Mouse (Mus musculus): ENCODE results near the gene 1700056E22Rik. TPM values are rescaled to one million over a fixed set of nuclear protein-coding genes. Genes with fewer than 3 reads are reported as not detected.

1700056E22Rik gene
- polyA plus RNA-seq, 1 experiment from 2014 or later: 0.70 TPM

DNA sequence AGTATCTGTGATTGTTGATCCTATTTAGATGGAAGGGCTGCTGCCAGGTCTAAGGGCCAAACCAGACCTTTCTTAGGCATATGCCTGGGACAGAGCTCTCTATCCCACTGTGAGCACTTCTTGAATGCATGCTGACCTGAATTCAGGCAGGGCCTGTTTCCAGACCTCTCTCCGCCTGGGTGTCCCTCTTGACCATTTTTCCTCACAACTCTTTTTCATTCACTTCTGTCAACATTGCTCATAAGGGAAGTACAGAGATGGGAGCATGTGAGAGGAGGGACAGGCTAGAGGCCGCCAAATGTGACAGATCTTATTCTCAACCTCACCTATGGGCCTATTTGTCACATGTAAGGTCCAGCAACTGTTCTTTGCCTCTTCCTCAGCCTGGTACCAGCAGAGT, 20.1 kb upstream of the 1700056E22Rik start:
- Histone ChIP-seq H3K4me1 (ENCODE audit: control insufficient read depth, insufficient read depth, low read length) (no peaks in the 10 kb centered on the region), H3K4me2 (ENCODE audit: low read length) (no peak overlapping the region), H3K9me3 (replicated peaks; ENCODE audit: control insufficient read depth, low read length, poor library complexity, severe bottlenecking) (no peaks in the 10 kb centered on the region), H3K36me3 (ENCODE audit: control insufficient read depth, insufficient read depth, low read length) (no peaks in the 10 kb centered on the region), H3K27me3 (ENCODE audit: control insufficient read depth, insufficient read depth, low read depth, low read length) (no peaks in the 10 kb centered on the region), H3K9ac (ENCODE audit: low read depth, low read length) (no peak overlapping the region), H3K27ac (ENCODE audit: low read length) (no peak overlapping the region), H3K4me3 (ENCODE audit: low read depth, low read length) (no peak overlapping the region)
- 95% methylated on average over 2 of the region's 2 CpGs for WGBS
- no peak for ATAC-seq

DNA sequence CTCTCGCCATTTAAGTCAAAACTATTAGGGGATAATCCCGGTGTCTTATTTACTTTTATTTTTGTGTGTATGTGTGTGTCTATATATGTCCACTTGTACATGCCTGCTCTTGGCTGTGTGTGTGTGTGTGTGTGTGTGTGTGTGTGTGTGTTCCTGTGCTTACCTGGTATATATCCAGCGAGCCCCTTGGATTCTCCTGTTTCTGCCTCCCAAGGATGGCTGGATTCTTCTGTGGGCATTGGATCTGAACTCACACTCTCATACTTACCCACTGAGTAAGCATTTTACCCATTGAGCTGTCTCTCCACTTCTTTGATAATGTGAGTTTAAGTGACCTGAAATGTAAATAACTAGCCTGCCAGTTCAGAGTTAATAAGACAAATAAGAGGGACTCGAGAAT, 19.6 kb upstream of the 1700056E22Rik start:
- 89% methylated on average over 4 of the region's 4 CpGs for WGBS
- Histone ChIP-seq H3K4me3 (ENCODE audit: low read depth, low read length) (no peak overlapping the region), H3K9me3 (replicated peaks; ENCODE audit: control insufficient read depth, low read length, poor library complexity, severe bottlenecking) (no peaks in the 10 kb centered on the region), H3K9ac (ENCODE audit: low read depth, low read length) (no peak overlapping the region), H3K4me1 (ENCODE audit: control insufficient read depth, insufficient read depth, low read length) (no peaks in the 10 kb centered on the region), H3K36me3 (ENCODE audit: control insufficient read depth, insufficient read depth, low read length) (no peaks in the 10 kb centered on the region), H3K4me2 (ENCODE audit: low read length) (no peak overlapping the region), H3K27ac (ENCODE audit: low read length) (no peak overlapping the region), H3K27me3 (ENCODE audit: control insufficient read depth, insufficient read depth, low read depth, low read length) (no peaks in the 10 kb centered on the region)
- no peak for ATAC-seq

DNA sequence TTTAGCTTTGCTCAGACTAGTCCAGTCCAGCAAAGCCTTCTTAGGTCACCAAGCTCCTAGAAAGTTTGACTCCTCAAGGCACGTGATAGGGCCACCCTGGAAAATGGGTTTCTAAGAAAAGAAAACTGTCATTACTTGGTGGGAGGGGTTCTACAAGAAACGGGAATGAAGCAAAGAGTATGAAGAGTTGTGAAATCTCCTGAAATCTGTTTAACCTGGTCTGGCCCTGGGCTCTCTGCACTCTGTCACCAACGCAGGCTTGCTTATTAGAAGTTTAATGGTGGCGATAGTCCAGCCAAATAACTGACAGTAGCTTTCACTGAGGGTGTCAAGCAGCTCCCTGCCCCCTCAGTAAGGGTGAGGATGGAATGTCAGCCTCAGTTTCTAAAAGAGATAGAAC, 19.0 kb upstream of the 1700056E22Rik start:
- Histone ChIP-seq H3K27ac (ENCODE audit: low read length) (no peak overlapping the region), H3K9me3 (replicated peaks; ENCODE audit: control insufficient read depth, low read length, poor library complexity, severe bottlenecking) (no peaks in the 10 kb centered on the region), H3K36me3 (ENCODE audit: control insufficient read depth, insufficient read depth, low read length) (no peaks in the 10 kb centered on the region), H3K4me2 (ENCODE audit: low read length) (no peak overlapping the region), H3K4me1 (ENCODE audit: control insufficient read depth, insufficient read depth, low read length) (no peaks in the 10 kb centered on the region), H3K9ac (ENCODE audit: low read depth, low read length) (no peak overlapping the region), H3K27me3 (ENCODE audit: control insufficient read depth, insufficient read depth, low read depth, low read length) (no peaks in the 10 kb centered on the region), H3K4me3 (ENCODE audit: low read depth, low read length) (no peak overlapping the region)
- ATAC-seq: no peak
- 84% methylated on average over 4 of the region's 4 CpGs for WGBS

DNA sequence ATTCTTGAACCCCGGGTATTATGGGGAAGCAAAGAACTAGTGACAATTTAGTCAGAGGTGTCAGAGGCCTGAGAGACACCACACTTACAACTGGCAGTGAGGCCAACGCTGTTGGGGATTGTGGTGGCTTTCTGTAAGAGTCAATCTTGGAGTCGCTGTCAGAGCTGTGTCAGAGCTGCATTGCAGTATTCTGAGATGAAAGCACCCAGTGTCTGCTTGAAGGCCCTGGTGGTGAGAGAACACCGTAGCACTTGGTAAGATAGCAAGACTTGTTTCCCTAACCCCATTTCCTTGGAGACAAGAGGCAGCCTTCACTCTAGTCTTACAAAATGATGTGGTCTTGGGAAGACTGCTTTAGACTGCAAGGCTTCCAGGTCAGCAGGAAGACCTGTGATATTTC, 18.2 kb upstream of the 1700056E22Rik start:
- no peak for ATAC-seq
- no peak overlapping the region for H3K4me3 ChIP-seq (ENCODE audit: low read depth, low read length)
- 84% methylated on average over 4 of the region's 4 CpGs for WGBS
- H3K27ac ChIP-seq (ENCODE audit: low read length): no peak overlapping the region
- H3K4me1 ChIP-seq (ENCODE audit: control insufficient read depth, insufficient read depth, low read length): no peaks in the 10 kb centered on the region
- H3K9ac ChIP-seq (ENCODE audit: low read depth, low read length): no peak overlapping the region
- H3K27me3 ChIP-seq (ENCODE audit: control insufficient read depth, insufficient read depth, low read depth, low read length): no peaks in the 10 kb centered on the region
- H3K9me3 ChIP-seq (replicated peaks; ENCODE audit: control insufficient read depth, low read length, poor library complexity, severe bottlenecking): no peaks in the 10 kb centered on the region
- H3K4me2 ChIP-seq (ENCODE audit: low read length): no peak overlapping the region
- H3K36me3 ChIP-seq (ENCODE audit: control insufficient read depth, insufficient read depth, low read length): no peaks in the 10 kb centered on the region

GRCm38 (mm10) chr1:184051824-184052223, 17.7 kb upstream of the 1700056E22Rik start:
- no peaks in the 10 kb centered on the region for H3K27me3 ChIP-seq (ENCODE audit: control insufficient read depth, insufficient read depth, low read depth, low read length)
- no peaks in the 10 kb centered on the region for H3K9me3 ChIP-seq (replicated peaks; ENCODE audit: control insufficient read depth, low read length, poor library complexity, severe bottlenecking)
- H3K36me3 ChIP-seq (ENCODE audit: control insufficient read depth, insufficient read depth, low read length): no peaks in the 10 kb centered on the region
- no peak overlapping the region for H3K27ac ChIP-seq (ENCODE audit: low read length)
- H3K4me2 ChIP-seq (ENCODE audit: low read length): no peak overlapping the region
- WGBS: 51% methylated on average over 6 of the region's 6 CpGs
- no peaks in the 10 kb centered on the region for H3K4me1 ChIP-seq (ENCODE audit: control insufficient read depth, insufficient read depth, low read length)
- H3K9ac ChIP-seq (ENCODE audit: low read depth, low read length): no peak overlapping the region
- no peak for ATAC-seq
- no peak overlapping the region for H3K4me3 ChIP-seq (ENCODE audit: low read depth, low read length)

DNA sequence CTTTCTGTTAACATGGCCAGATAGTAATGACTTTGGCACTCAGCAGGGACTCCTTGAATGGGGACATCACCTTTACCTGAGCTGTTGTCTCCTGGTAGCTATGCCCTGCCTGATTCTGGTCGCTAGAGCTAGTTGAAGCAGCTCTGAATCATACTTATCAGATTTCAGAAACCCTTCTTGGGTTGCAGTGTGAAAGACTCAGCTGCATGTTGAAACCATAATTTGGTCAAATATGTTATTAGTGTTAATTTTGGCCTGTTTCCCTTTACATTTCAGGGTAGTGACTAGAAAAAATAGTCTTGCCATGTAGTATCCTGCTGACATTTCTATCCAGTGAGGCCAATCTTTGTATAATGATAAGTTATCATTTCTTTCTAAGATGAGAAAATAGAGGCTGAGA, 17.2 kb upstream of the 1700056E22Rik start:
- no peaks in the 10 kb centered on the region for H3K27me3 ChIP-seq (ENCODE audit: control insufficient read depth, insufficient read depth, low read depth, low read length)
- H3K9me3 ChIP-seq (replicated peaks; ENCODE audit: control insufficient read depth, low read length, poor library complexity, severe bottlenecking): no peaks in the 10 kb centered on the region
- 88% methylated on average over 1 of the region's 1 CpGs for WGBS
- no peaks in the 10 kb centered on the region for H3K4me1 ChIP-seq (ENCODE audit: control insufficient read depth, insufficient read depth, low read length)
- ATAC-seq: no peak
- no peak overlapping the region for H3K4me3 ChIP-seq (ENCODE audit: low read depth, low read length)
- no peaks in the 10 kb centered on the region for H3K36me3 ChIP-seq (ENCODE audit: control insufficient read depth, insufficient read depth, low read length)
- H3K4me2 ChIP-seq (ENCODE audit: low read length): no peak overlapping the region
- H3K27ac ChIP-seq (ENCODE audit: low read length): no peak overlapping the region
- no peak overlapping the region for H3K9ac ChIP-seq (ENCODE audit: low read depth, low read length)

DNA sequence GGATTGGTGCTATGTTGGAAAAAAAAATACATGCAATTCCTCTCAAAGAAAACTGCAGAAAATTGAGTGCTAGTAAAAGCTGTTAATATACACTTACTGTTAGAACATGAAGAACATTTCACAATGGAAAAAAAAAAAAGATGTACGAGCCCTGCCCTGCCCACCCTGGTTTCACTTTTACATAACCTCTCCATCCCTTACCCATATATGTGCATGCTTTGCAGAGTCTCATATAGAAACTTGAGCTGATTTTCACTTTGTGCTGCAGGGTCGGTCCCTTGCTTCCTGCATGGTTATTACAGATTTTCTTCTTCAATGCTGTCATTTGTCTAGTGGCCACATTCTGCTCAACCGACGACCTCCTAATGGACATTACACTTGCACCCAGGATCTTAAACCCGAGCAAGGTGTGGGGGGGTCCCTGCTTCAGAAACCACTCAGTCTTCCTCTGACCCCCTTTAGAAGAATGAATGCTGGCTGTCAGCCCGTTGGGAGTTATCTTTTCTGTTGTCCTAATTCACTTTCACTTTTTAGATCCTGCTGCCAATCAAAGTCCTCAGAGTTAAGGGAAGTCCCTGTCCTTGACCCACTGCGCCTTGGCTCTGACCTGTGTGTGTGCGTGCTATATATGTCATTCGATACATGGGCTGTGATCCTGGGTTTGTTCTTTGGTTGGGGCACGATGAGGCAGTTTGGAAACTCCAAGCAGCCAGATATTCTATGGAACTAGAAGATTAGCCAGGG, 14.7 kb upstream of the 1700056E22Rik start:
- Histone ChIP-seq H3K9ac (ENCODE audit: low read depth, low read length) (no peak overlapping the region), H3K9me3 (replicated peaks; ENCODE audit: control insufficient read depth, low read length, poor library complexity, severe bottlenecking) (no peaks in the 10 kb centered on the region), H3K36me3 (ENCODE audit: control insufficient read depth, insufficient read depth, low read length) (no peaks in the 10 kb centered on the region), H3K4me3 (ENCODE audit: low read depth, low read length) (no peak overlapping the region), H3K27me3 (ENCODE audit: control insufficient read depth, insufficient read depth, low read depth, low read length) (no peaks in the 10 kb centered on the region), H3K4me1 (ENCODE audit: control insufficient read depth, insufficient read depth, low read length) (no peaks in the 10 kb centered on the region), H3K4me2 (ENCODE audit: low read length) (no peak overlapping the region), H3K27ac (ENCODE audit: low read length) (no peak overlapping the region)
- WGBS: 86% methylated on average over 10 of the region's 10 CpGs
- ATAC-seq: no peak

DNA sequence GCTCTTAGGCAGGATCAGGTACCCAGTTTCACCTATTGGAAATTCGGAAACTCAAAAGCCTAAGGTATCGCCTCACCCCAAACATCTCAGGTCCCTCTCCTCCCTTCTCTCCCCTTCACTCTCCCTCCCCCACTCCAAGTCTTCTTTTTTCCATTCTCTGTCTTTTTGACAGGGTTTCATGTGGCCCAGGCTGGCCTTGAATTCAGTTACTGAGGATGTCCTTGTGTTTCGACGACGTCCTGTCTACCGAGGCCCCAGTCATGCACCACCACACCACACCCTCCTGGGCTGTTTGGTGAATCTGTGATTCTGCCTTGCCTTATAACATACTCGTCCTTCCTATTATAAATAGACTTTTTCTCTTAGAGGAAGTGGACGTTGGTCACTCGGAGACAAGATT, 13.7 kb upstream of the 1700056E22Rik start:
- Histone ChIP-seq H3K27ac (ENCODE audit: low read length) (no peak overlapping the region), H3K9ac (ENCODE audit: low read depth, low read length) (no peak overlapping the region), H3K4me2 (ENCODE audit: low read length) (no peak overlapping the region), H3K27me3 (ENCODE audit: control insufficient read depth, insufficient read depth, low read depth, low read length) (no peaks in the 10 kb centered on the region), H3K4me3 (ENCODE audit: low read depth, low read length) (no peak overlapping the region), H3K4me1 (ENCODE audit: control insufficient read depth, insufficient read depth, low read length) (no peaks in the 10 kb centered on the region), H3K9me3 (replicated peaks; ENCODE audit: control insufficient read depth, low read length, poor library complexity, severe bottlenecking) (no peaks in the 10 kb centered on the region), H3K36me3 (ENCODE audit: control insufficient read depth, insufficient read depth, low read length) (no peaks in the 10 kb centered on the region)
- ATAC-seq: no peak
- WGBS: 86% methylated on average over 9 of the region's 9 CpGs

GRCm38 (mm10) chr1:184046070-184046677, 12.1 kb upstream of the 1700056E22Rik start:
- H3K9me3 ChIP-seq (replicated peaks; ENCODE audit: control insufficient read depth, low read length, poor library complexity, severe bottlenecking): no peaks in the 10 kb centered on the region
- H3K4me3 ChIP-seq (ENCODE audit: low read depth, low read length): no peak overlapping the region
- no peak overlapping the region for H3K27ac ChIP-seq (ENCODE audit: low read length)
- no peak overlapping the region for H3K9ac ChIP-seq (ENCODE audit: low read depth, low read length)
- no peak overlapping the region for H3K4me2 ChIP-seq (ENCODE audit: low read length)
- ATAC-seq: no peak
- H3K36me3 ChIP-seq (ENCODE audit: control insufficient read depth, insufficient read depth, low read length): no peaks in the 10 kb centered on the region
- no peaks in the 10 kb centered on the region for H3K4me1 ChIP-seq (ENCODE audit: control insufficient read depth, insufficient read depth, low read length)
- H3K27me3 ChIP-seq (ENCODE audit: control insufficient read depth, insufficient read depth, low read depth, low read length): no peaks in the 10 kb centered on the region
- 70% methylated on average over 6 of the region's 6 CpGs for WGBS
